Mouse (Mus musculus) spleen, postnatal 36 days (tissue): ENCODE measurements around the gene Col27a1.

Experiments
- DNase-seq, 2 experiments: peaks; one replicate each; pipeline ENCODE4 v3.0.0; 2022; ENCODE audit warnings: low spot score in 2 of 2, mixed read lengths in 1 of 2

Col27a1 gene

DNA sequence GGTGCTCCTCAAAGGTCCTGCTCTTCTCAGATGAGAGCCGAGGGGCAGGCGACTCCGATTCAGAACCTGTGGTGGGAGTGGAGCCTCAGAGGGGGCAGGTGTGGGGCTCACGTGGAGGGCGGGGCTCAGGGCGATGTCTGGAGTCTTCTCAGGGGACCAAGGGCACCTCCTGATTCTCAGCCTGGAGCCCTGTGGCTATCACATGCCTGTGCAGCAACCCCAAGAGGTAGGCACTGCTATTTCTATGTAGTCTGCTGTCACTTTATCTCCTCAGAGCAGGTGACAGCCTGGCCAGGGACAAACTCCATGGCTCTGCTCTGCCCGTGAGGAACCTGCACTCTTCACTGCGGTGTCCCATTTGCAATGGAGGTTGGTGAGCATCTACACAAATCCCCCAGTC lies 159.6 kb downstream of the Col27a1 start:
- peak in 1 of 2 experiments; percentile 34 for DNase-seq

DNA sequence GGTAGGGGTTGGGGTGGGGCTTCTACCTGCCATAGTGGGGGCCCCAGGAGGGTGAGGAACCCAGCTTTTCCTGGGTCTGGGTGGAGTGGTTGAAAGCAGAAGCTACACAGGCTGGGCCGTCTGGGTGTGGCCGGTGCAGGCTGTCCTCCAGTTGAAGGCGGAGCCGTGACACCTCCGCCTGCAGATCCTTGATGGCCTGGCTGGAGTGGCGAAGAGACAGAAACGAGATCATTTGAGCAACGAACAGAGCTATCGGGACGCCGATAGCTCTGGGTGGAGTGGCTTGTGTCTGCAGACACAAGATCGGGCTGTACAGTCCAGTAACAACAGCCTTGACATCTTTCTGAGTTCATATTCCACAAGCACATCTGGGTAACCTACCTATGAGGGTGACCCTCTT lies 160.5 kb downstream of the Col27a1 start:
- DNase-seq = peak; percentile 60 to 75

DNA sequence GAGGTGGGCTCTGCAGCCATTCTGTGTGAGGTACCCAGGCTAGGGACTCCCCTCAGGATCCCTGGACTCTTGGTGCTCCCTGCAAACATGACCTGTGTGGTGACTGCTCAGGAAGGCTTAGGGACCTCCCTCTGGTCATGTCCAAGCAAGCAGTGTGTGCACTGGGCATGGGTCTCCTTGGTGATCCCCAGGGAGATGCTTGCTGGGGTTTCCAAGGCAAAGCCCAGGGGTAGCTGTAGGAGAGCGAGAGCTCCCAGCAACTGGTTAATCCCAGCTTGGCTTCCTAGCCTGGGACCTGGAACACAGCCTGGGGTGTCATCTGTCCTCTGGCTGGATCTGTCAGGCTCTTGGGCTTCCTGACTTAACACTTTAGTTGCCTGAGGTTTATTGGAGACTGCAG lies 161.6 kb downstream of the Col27a1 start:
- no peak for DNase-seq

DNA sequence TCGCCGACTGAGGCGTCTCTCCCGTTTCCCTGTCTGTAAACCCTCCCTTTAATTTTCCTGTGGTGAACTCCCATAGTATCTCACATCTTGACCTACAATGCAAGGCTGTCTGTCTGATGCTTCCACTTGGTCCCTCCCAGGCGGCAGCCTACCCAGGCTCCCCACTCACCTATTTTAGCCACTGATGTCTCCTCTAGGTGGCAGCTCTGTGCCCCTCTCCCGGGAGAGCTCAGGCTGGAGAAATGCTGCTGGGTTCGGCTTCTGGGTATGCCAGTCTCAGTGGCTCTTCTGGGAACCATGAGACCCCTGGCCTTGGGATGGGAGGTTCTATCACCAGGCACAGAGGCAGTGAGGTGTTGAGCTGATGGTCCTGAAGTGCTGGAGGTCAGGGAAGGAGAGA lies 163.7 kb downstream of the Col27a1 start:
- DNase-seq = no peak

DNA sequence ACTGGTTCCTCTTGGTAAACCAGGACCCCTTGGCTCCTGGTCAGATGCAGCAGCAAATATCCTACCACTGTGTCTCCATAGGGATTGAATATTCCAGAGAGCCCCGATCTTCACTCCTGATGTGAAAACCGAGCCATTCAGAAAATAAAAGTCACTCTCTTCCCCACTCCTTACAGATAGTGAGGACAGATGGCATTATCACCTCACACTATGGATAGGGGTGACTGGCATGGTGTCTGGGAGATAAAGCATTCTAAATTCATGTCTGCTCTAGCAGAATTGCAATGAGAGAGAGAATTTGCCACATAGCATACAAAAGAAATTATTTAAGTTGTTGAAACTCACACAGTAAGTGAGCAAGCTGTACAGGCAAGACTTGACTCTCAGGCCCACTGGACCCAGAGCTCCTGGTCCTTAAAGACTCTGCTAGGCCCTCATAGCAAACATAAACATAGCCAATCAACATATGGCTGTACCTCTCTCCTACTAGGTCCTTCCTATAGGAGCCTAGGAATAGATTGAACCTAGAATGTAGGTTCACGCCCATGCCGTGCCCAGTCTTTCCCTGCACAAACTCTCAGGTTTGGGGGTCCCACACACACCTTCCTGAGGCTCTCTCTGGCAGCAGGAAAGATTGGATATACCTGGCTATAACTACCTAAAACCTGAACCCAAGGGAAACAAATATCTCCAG lies 169.0 kb downstream of the Col27a1 start:
- no peak for DNase-seq

DNA sequence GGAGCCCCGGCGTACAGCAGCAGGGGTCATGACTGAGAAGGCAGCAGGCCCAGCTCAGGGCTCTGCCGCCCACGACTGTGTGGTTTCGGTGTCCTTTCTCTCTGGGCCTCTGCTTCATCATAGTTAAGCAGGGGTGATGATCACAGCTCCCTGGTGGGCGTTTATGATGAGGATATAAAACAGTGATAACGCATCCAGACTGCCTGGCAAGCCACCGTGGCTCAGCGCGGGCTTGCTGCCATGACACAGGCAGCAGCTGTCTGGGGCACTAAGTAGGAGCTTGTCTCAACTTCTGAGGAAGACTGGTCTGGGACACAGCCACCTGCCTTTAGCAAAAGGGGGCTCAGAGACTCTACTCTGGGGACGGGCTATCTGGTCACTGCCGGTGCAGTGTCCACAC lies 169.7 kb downstream of the Col27a1 start:
- DNase-seq = no peak

DNA sequence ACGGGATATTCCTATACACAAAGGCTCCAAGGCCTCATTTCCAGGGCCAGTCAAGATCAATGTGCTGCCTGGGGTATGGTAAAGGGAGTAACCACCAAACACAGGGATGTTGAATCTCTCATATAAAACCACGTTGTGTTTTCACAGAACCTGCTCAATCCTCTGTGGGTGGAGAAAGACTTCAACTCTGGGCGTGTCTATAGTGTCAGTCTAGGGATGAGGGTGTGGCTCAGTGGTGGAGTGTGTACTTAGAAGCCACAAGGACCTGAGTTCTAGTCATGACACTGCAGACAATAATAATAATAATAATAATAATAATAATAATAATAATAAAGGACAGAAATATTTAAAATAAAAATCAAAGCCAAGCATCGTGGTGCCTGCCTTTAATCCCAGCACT lies 170.5 kb downstream of the Col27a1 start:
- DNase-seq = no peak
